Mouse (Mus musculus): Measurements from ENCODE around the gene Riiad1. TPM values are rescaled to one million over a fixed set of nuclear protein-coding genes. Genes with fewer than 3 reads are reported as not detected.

Gene Riiad1
- polyA plus RNA-seq, 1 experiment from 2014 or later: 15.5 TPM

Other genes with a start within 250 kb of the Riiad1 start
- gene Gm4778, start 216.3 kb downstream of the Riiad1 start, polyA plus RNA-seq (2014; fragmentation: Nextera tagmentation; extraction: Ambion mirVana): not detected in 2 replicates
- 13.4 and 14.0 TPM in 2 replicates for gene Them4, start 170.3 kb downstream of the Riiad1 start, polyA plus RNA-seq (2014; fragmentation: Nextera tagmentation; extraction: Ambion mirVana)
- gene Them5, start 138.2 kb downstream of the Riiad1 start, polyA plus RNA-seq (2014; fragmentation: Nextera tagmentation; extraction: Ambion mirVana): 0.11 TPM in 1 of 2 replicates, not detected in the other
- gene C2cd4d, start 117.9 kb downstream of the Riiad1 start, polyA plus RNA-seq (2014; fragmentation: Nextera tagmentation; extraction: Ambion mirVana): 1.4 and 2.1 TPM in 2 replicates
- gene Rorc, start 107.5 kb downstream of the Riiad1 start, polyA plus RNA-seq (2014; fragmentation: Nextera tagmentation; extraction: Ambion mirVana): 0.08 and 0.21 TPM in 2 replicates
- gene Lingo4, start 81.8 kb downstream of the Riiad1 start, polyA plus RNA-seq (2014; fragmentation: Nextera tagmentation; extraction: Ambion mirVana): 0.22 and 0.32 TPM in 2 replicates
- gene Tdrkh, start 67.1 kb downstream of the Riiad1 start, polyA plus RNA-seq (2014; fragmentation: Nextera tagmentation; extraction: Ambion mirVana): 51.5 and 58.7 TPM in 2 replicates
- gene Mrpl9, start 37.0 kb downstream of the Riiad1 start, polyA plus RNA-seq (2014; fragmentation: Nextera tagmentation; extraction: Ambion mirVana): 70.5 and 72.1 TPM in 2 replicates
- gene Oaz3, start 36.4 kb downstream of the Riiad1 start, polyA plus RNA-seq (2014; fragmentation: Nextera tagmentation; extraction: Ambion mirVana): 0.18 and 0.56 TPM in 2 replicates
- 164 and 210 TPM in 2 replicates for gene Celf3, start 2.0 kb downstream of the Riiad1 start, polyA plus RNA-seq (2014; fragmentation: Nextera tagmentation; extraction: Ambion mirVana)
- gene Snx27, start 102.4 kb upstream of the Riiad1 start, polyA plus RNA-seq (2014; fragmentation: Nextera tagmentation; extraction: Ambion mirVana): 40.6 and 42.4 TPM in 2 replicates
- gene Gm10972, start 162.8 kb upstream of the Riiad1 start, polyA plus RNA-seq (2014; fragmentation: Nextera tagmentation; extraction: Ambion mirVana): not detected in 2 replicates
- 3.9 and 4.5 TPM in 2 replicates for gene Tuft1, start 178.5 kb upstream of the Riiad1 start, polyA plus RNA-seq (2014; fragmentation: Nextera tagmentation; extraction: Ambion mirVana)
- not detected in 2 replicates for gene Selenbp2, start 213.2 kb upstream of the Riiad1 start, polyA plus RNA-seq (2014; fragmentation: Nextera tagmentation; extraction: Ambion mirVana)